Mouse (Mus musculus) liver, adult 2 months (tissue): ENCODE results near the gene Dmac2.

Source experiments
- CTCF ChIP-seq: fragments of 200-500 bp; IDR thresholded peaks from 2 replicates; pipeline ENCODE4 v1.5.1; 2011; ENCODE audit warnings: low read depth, low read length, control low read depth
- POLR2A ChIP-seq: fragments of 200-500 bp; IDR thresholded peaks from 2 replicates; pipeline ENCODE4 v1.6.1; 2011; ENCODE audit warnings: low read length, control low read depth; ENCODE audit not compliant: insufficient read depth; ENCODE audit errors: extremely low read depth

- TF ChIP-seq CTCF = no peak
- TF ChIP-seq POLR2A = no peak
These were observed 36.9 kb upstream of the Dmac2 start for GRCm38 (mm10) chr7:25582301-25582810.
